Mouse (Mus musculus): Measurements from ENCODE around the gene Alpl.
A peak's percentile ranks its signal among the peaks of the same experiment; 100 is the strongest.

Gene Alpl

DNA sequence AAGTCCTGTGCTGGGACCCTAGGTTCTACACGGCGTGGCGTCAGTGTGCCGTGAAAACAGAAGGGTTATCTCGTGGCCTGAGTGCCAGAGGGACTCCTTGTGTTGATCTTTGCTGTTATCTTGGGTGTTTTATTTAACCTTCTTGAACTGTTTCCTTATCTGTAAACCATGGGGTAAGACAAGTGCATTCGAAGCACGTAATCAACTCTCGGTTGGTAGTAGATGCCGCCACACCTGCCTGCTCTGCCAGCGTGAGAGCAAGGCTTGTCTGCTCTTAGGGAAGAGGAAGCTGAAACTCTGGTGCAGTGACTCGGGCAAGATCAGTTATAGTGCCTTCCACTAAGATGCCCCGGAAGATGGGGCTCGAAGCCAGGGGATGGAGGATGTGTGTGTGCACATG is 83.2 kb downstream of the Alpl start:
- no peak for DNase-seq

DNA sequence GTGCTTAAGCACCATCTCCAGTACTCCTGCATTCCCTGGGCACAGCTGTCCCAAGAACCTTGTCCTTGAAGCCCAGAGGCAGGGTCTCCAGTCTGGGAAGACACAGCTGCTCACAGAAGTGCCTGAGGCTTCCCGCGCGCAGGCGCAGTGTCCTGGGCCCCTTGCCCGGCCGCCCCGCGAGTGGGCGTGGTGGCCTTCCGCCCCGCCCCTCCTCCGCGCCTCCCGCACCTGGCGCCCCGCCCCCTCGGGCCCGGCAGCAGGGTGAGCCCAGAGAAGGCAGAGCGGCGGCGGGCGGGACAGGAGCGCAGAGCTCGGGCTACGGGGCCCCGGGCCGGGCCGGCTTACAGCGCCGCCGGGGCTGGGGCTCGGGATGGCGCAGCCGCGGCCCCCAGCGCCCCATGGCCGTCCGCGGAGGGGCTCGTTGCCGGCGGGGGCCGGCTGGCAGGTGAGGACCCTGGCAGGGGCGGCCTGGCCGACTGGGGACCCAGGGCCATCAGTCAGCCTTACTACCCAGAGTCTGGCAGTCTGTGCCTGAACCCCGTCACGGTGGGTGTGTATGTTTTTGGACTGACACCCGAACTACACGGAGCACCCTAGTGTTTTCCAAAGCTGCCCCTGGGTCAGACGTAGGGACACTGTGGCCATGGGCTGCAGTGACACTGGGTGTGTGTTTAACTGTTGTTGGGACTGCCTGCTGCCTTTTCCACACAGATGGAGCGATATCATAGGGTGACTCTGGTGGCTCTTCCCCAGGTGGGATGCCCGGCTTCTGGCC is 88.8 kb downstream of the Alpl start:
- DNase-seq, result no peak

DNA sequence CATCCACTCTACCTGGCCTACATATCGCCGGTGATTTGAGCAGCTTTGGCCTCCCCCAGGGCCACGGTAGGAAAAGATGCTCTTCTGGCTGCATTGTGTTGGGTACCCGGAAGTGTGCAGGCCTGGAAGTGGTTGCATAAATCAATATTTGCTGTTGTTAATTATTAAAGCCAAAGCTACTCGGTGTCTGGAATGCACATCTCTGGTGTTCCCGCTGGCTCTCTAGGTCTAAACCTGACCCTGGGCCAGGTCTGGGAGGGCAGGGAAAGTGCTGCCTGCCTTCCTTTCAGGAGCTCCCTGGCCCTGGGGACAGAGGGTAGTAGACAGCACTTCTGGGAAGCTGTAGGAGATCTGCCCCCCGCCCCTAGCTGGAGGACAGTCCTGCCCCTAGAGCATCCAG is 89.7 kb downstream of the Alpl start:
- no peak for DNase-seq

DNA sequence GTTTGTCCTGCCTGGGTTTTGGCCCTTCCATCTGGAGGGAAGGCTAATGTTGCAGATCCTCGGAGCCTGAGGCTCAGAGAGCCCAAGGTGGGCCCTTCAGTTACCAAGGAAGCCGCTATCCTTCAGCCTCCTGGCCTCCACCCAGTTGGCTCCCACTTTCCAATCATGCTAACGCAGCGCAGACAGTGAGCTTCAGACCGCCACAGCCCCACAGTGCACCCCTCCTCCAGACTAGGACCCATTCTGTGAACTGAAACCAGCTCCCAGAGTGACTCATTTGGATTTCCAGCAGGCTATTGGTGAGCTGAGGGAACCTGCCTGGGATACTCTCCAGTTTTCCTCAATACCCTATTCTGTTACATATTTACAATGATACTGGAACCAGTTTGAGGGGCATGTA is 90.8 kb downstream of the Alpl start:
- DNase-seq, result no peak

DNA sequence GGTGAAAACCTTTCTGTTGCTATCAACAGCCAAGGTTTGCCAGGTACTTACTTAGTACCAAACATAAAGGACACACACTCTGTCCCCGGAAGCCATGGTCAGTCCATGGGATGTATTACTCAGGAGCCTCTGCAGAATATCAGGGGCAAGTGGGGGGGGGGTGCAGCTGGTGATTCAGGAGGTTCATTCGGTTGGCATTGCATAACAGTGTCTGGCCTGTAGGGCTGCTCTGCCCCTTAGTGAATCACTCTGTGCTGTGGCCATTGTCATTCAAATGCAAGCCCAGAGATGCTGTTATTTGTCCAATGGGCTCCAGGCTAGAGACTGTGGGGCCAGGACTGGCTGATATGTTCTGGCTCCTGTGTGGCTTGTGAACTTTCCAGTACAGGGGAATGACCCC is 91.6 kb downstream of the Alpl start:
- no peak for DNase-seq

DNA sequence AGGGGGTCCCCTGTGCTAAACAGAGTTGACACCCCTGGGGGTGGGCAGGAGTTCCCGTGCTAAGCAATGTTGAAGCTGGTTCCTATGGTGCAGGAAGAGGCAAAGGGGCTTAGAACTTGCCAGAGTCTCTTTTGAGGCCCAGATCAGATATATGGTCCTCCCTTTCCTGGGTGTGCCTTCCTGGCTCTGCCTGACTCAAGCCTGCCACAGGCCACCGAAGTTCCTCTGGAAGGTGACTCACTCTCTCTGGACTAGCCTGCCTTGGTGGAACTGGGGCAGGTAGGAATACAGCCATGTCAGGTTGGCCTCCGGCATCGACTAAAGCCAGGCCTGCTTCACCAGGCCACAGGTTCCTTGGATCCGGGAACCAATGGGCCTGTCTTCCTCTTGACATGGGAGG is 93.1 kb downstream of the Alpl start:
- DNase-seq, result no peak

DNA sequence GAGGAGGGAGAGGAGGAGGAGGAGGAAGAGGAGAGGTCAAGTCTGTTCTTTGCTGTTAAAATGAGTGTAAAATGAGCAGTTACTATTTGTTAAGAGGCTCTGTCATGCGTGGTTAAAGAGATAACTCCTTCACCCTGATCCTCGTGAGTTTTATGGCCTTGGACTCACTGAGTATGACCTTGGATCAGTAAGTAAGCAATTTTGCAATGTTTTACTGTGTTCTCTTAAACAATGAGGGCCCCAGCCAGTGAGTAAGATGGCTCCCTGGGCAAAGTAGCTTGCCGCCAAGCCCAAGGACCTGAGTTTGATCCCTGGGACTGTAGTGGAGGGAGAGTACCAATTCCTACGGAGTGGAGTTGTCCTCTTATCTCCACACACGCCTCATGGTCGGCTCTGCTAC is 95.2 kb downstream of the Alpl start:
- DNase-seq, result no peak

DNA sequence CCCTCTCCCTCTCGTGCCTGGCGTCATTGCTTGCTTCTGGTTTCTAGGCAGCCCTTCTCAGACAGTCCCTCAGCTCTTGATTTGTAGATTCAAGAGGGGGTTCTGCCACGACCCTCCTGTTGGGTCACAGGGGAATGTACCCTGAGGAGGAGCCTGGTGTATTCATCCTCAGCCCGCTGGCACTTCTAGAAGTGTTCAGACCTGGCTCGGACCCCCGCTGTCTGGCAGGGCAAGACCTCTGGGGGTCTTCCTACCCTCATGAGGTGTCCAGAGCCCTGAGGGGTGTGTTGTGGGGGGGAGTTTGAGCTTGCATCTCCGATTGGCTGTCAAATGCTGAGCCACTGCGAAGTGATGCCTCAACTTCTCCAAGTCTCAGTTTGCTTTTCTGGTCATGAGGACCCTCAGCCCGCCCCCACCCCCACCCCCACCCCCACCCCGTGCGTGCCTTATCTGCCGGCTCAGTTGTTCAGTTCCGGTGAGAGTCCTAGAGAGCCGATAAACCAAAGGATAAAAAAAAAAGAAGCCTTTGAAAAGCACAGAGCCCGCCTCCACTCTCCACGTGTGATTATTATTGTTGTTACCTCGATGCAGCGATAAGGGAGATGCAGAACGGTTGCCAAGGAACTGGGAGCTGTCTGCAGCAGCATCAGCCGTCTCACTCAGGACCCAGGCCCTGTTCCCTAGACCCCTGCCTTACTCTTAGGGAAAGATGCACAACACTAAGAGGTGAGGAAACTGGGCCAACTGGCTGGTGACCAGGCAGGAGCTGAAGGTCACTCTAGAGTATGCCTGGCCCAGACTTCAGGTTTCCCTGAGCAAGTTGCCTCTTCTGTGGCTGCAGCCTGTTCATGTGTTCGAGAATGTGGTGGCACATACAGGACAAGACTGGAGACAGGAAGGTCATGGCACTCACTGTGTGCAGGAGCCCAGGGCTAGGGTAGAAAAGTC is 96.6 kb downstream of the Alpl start:
- peak; percentile 69 for DNase-seq

DNA sequence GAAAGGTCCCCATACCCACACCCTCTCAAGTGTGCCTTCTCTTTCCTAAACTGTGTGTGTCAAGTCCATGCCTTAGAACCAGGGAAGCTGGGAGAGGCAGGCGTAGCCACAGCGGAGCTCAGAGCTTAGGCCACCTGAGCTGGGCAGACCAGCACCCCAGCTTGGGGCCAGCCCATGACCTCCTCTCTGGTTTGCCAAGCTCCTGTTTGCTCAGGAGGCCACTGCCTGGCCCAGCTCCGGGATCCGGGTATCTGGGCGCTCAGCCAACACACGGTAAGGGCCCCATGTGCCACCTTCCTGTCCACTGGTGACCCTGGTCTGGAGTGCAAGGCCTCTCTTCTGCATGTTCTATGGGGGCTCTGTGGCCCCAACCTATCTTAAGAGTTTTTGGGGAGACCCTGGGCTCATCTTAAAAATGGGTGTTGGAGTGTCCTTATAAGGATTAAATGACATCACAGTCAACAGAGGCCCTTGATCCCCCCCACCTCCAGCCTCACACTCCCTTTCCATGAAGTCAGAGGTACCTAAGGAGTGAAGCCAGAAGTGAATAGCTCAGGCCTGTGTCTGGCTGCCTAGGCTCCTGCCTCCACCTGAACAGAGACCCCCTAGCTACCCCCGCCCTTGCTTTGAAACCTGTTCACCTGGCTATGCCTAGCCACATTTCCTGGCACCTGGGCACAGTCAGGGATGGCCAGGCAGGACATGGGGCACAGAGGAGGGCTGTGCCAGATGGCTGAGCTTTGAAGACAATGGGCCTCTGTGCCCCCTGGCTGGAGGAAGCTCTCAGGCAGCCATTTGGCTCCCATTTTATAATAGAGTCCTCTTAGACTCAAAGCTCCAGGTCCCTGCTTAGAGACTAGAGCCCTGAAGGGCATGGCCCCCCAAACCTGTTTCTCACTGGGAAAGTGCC is 97.9 kb downstream of the Alpl start:
- DNase-seq, result peak; percentile 88

DNA sequence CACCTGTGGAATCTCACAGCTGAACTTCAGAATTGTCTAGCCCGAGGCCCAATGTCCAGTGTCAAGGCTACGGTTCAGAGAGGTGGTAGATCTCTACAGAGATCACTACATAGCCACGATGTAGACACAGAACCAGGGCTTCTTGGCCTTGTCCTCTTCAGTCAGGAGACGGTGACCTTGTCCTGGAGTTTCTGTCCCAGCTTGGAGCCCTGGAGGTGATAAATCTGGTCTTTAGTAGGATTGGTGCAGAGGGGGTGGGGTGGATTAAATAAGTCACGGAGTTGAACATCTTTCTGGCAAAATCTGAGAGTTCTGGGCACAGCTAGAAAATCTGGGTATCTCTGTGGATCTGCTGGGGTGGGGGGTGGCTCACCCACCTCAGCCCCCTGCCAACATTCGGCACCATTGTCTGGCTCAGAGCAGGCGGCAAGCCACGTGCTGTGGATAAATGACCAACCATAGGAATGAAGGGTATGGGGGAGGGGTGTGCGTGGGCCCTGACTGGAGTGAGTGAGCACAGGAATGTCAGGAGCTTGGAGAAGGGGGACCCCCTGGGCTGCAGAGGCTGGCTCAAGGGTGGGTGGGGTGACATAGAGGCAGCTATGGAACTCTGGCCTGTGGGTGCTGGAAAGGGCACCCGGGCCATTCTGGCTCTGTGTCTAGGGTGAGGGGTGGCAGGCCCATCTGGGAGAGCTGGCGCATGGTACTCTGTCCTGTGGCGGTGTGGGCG is 98.9 kb downstream of the Alpl start:
- no peak for DNase-seq

DNA sequence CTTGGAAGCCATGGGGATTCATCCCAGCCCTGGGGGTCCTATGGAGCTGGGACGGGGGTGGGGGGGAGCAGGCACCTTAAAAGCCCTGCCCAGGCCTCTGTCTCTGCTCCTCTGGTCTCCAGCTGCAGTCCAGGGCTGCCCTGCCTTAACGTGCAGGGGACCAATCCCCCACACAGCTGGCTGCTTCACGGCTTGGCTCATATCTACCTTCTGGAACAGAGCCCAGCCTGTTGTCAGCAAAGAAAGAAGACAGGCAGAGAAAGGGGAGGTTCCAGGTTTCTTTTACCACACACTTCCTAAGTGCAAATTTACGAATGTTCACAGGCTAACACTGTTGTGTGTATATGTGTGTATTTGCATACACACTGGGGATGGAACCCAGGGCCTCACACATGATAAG is 100.3 kb downstream of the Alpl start:
- DNase-seq, result no peak

DNA sequence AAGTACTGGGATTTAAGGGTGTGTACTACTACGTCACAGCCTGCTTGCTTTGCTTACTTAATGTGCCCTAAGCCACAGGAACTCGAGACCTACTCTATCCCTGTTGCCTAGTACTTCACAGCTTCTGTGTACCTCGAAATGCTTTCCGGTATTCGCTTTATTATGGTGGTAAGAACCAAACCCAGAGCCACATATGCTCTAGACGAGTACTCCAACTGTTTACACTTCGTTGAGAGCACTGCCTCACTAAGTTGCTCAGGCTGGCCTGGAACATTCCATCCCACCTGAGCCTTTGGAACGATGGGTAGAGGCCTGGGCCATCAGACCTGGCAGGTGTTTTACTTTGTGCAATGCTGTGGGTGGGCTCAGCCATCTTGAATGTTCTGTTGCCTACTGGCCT is 100.9 kb downstream of the Alpl start:
- DNase-seq, result no peak

DNA sequence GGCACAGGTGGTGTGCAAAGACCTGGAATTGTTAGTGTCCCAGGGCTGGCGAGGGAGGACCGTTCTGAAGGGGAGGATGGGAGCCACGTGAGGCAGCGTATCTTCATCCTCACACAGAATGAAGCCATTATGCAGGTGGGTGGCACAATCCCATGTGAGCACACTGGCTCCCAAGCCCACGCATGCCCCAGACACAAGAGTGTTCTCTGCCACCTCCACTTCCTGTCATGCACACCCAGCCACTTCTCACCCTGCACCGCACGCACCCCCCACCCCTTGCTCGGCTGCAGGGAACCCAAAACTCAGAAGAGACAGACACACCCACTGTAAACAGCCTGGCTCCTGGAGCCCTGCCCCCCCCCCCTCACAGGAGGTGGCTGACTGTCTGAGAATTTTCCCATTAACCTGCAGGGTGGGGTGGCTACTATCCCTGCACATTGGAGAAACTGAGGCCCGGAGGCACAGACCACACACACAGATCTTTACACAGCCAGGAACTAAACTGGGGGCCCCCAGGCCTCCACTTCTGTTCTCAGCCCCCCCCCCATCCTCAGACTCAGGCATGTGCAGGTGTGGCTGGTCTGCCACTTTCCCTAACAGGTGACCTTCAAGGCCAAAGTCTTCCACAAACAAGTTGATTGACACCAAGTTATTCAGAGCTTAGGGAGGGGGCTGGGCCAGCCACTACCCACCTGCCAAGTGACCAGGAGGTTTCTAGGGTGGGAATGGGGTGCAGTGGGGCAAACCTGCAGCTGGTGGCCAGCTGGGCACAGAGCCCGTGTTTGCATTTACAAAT is 103.9 kb downstream of the Alpl start:
- DNase-seq, result no peak

Data from cerebellum, adult 9-10 months (tissue).